Mouse (Mus musculus) stomach, postnatal 0 days (tissue): ENCODE measurements at regions not wholly inside any gene's neighbourhood (a gene's known extent, or its start where the extent isn't known, plus 50 kb on each side); places are given as distances from the start of the nearest gene placed in this dataset.

ENCODE experiments used
- ATAC-seq: fragments of 200-750 bp; cut with Nextera tagmentation; 2 replicates; pipeline ENCODE4 v1.8.0; 2017; ENCODE audit not compliant: low FRiP score, low TSS enrichment
- DNase-seq: peaks from one replicate; pipeline ENCODE4 v3.0.0-alpha.2; 2016; ENCODE audit warnings: low spot score
- H3K27ac ChIP-seq: fragments of 300-500 bp; sonication (generic); replicated peaks from 2 replicates; pipeline ENCODE4 v1.5.1; 2014; ENCODE audit warnings: mild to moderate bottlenecking, control low read depth
- H3K27me3 ChIP-seq: fragments of 300-500 bp; sonication (generic); 2 replicates; pipeline ENCODE4 v1.6.1; 2014; ENCODE audit warnings: low read length; ENCODE audit not compliant: control insufficient read depth, insufficient read depth
- H3K36me3 ChIP-seq: fragments of 300-500 bp; sonication (generic); 2 replicates; pipeline ENCODE4 v1.6.1; 2014; ENCODE audit warnings: low read length, mixed read lengths; ENCODE audit not compliant: control insufficient read depth, insufficient read depth
- H3K4me1 ChIP-seq: fragments of 300-500 bp; sonication (generic); replicated peaks from 2 replicates; pipeline ENCODE4 v1.6.1; 2014; ENCODE audit warnings: antibody characterized with exemption; ENCODE audit not compliant: control insufficient read depth, insufficient read depth
- H3K4me2 ChIP-seq: fragments of 300-500 bp; sonication (generic); replicated peaks from 2 replicates; pipeline ENCODE4 v1.6.1; 2014; ENCODE audit warnings: low read depth, mild to moderate bottlenecking, control low read depth, moderate library complexity
- H3K4me3 ChIP-seq: fragments of 300-500 bp; sonication (generic); 2 replicates; pipeline ENCODE4 v1.5.1; 2014; ENCODE audit warnings: low read depth, low read length, control low read depth
- H3K9ac ChIP-seq: fragments of 300-500 bp; sonication (generic); 2 replicates; pipeline ENCODE4 v1.6.1; 2014; ENCODE audit warnings: mild to moderate bottlenecking, low read length, control low read depth, mixed read lengths
- H3K9me3 ChIP-seq: fragments of 300-500 bp; sonication (generic); 2 replicates; pipeline ENCODE4 v1.6.1; 2016; ENCODE audit warnings: low read length; ENCODE audit not compliant: control insufficient read depth
- CTCF ChIP-seq: IDR thresholded peaks from 2 replicates; pipeline ENCODE4 v1.5.1; 2016; ENCODE audit warnings: antibody characterized with exemption, low read depth, mild to moderate bottlenecking, moderate library complexity
- EP300 ChIP-seq: optimal IDR thresholded peaks from 2 replicates; pipeline ENCODE3; 2016; ENCODE audit warnings: antibody characterized with exemption
- WGBS: fragments of 180-500 bp; shearing (Covaris S2); extraction: QIAGEN DNeasy Blood & Tissue Kit; methylation state at CpG from one replicate; pipeline ENCODE4 v1.1.7; 2014; 5-methylcytosine and 5-hydroxymethylcytosine counted together

DNA sequence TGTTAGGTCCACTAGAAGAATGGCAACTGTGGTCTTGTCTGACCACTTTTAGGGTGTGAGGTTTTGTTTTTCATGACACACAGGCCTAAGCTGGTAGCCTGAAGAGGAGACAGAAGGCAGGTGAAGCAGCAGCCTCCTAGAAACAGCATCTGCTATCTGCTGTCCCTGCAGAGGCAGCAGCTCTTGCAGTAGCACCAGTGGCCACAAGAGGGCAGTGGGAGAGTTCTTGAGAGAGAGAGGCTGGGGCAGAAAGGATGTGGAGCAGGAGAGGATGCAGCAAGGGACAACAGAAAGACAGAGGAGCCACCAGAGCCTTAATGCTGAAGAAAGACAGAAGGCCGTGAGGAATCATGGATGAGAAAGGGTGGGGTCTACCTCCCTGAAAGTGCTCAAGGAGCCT is 88.1 kb upstream of the Usp51 start:
- Histone ChIP-seq H3K27ac (no peak overlapping the region), H3K9me3 (no peaks in the 10 kb centered on the region), H3K4me3 (no peak overlapping the region), H3K4me2 (no peak overlapping the region), H3K9ac (no peak overlapping the region), H3K27me3 (no peaks in the 10 kb centered on the region), H3K4me1 (no peaks in the 10 kb centered on the region), H3K36me3 (no peaks in the 10 kb centered on the region)
- 30% methylated on average over 1 of the region's 1 CpGs for WGBS
- ATAC-seq (no peak), DNase-seq (peak; percentile 62)
- peak; percentile 82 for TF ChIP-seq CTCF
- no peak for TF ChIP-seq EP300

- no peak overlapping the region for H3K4me3 ChIP-seq
- 36% methylated on average over 3 of the region's 3 CpGs for WGBS
- H3K27me3 ChIP-seq, result no peaks in the 10 kb centered on the region
- DNase-seq (no peak), ATAC-seq (no peak)
- TF ChIP-seq EP300 (no peak), CTCF (peak; percentile 76)
- no peaks in the 10 kb centered on the region for H3K9me3 ChIP-seq
- H3K27ac ChIP-seq, result no peak overlapping the region
- no peaks in the 10 kb centered on the region for H3K4me1 ChIP-seq
- no peak overlapping the region for H3K4me2 ChIP-seq
- H3K9ac ChIP-seq, result no peak overlapping the region
- no peaks in the 10 kb centered on the region for H3K36me3 ChIP-seq
These were observed 79.3 kb upstream of the Usp51 start for GRCm38 (mm10) chrX:152926991-152927390.

DNA sequence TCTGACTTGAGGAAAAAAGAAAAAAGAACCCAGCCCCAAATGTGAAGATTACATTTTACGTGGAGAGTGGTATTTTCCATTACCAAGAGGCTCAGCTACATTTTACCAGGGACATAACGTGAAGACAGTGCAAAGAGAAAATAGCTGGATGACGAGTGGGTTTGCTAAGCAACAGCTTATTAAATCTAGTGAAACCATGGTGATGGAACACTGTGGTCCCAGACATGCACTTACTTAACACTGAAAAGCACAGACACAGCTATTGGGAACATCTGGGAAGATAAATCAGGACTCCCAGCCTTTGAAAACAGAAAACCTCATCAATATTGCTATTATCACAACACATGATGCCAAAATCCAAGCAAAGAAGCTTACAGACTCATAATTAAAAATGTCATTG is 60.1 kb upstream of the Usp51 start:
- Histone ChIP-seq H3K4me3 (no peak overlapping the region), H3K4me2 (no peak overlapping the region), H3K27me3 (no peaks in the 10 kb centered on the region), H3K4me1 (no peaks in the 10 kb centered on the region), H3K36me3 (no peaks in the 10 kb centered on the region), H3K9ac (no peak overlapping the region), H3K9me3 (no peaks in the 10 kb centered on the region), H3K27ac (no peak overlapping the region)
- ATAC-seq (no peak), DNase-seq (no peak)
- no peak for TF ChIP-seq EP300
- no peak for TF ChIP-seq CTCF
- 50% methylated on average over 3 of the region's 3 CpGs for WGBS
